Mouse (Mus musculus): ENCODE data around the gene Nap1l1.
"Not testable (repeated sequence)": the region's sequence is repeated elsewhere in the genome, so short reads cannot be mapped to it uniquely, and the experiment has no call there.

Nap1l1 gene

GRCm38 (mm10) chr10:111472686-111473510, at the start of gene Nap1l1:
TSS of gene Nap1l1 (plus strand) at chr10:111473223.
- peak; percentile 88 for DNase-seq (ENCODE audit: low spot score)

DNA sequence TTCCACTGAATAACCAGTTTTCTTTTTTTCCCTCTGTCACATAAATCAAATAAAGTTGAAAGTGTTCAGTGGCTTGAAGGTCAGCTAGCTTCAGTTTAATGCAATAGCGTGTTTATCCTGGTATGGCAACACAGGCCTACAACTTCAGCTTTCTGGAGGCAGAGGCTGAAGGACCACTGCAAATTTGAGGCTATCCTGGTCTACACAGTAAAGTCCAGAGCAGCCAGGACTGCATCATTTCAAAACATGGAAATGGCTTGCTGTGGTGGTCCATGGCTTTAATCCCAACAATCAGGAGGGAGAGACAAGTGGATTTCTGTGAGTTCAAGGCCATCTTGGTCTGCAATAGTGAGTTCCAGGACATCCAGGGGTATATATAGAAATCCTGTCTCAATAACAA, 46.5 kb upstream of the Nap1l1 start:
- no peak for DNase-seq (ENCODE audit: low spot score)

DNA sequence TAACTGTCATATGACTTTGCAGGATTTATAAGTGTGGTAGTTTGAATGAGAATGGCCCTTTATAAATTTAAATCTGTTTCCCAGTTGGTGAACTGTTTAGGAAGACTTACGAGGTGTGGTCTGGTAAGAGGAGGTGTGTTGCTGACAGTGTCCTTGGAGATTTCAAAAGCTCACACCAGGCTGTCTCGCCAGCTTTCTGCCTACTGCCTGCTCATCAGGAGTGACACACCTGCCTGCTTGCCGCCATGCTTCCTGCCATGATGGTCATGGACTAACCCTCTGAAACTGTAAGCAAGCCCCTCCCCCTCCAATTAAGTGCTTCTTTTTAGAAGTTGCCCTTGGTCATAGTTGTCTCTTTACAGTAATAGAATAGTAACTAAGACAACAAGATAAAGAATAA, 39.5 kb upstream of the Nap1l1 start:
- no peak for DNase-seq (ENCODE audit: low spot score)

GRCm38 (mm10) chr10:111441034-111441440, 32.0 kb upstream of the Nap1l1 start:
- no peak for DNase-seq (ENCODE audit: low spot score)

GRCm38 (mm10) chr10:111444199-111444598, 28.8 kb upstream of the Nap1l1 start:
- DNase-seq (ENCODE audit: low spot score), result no peak

DNA sequence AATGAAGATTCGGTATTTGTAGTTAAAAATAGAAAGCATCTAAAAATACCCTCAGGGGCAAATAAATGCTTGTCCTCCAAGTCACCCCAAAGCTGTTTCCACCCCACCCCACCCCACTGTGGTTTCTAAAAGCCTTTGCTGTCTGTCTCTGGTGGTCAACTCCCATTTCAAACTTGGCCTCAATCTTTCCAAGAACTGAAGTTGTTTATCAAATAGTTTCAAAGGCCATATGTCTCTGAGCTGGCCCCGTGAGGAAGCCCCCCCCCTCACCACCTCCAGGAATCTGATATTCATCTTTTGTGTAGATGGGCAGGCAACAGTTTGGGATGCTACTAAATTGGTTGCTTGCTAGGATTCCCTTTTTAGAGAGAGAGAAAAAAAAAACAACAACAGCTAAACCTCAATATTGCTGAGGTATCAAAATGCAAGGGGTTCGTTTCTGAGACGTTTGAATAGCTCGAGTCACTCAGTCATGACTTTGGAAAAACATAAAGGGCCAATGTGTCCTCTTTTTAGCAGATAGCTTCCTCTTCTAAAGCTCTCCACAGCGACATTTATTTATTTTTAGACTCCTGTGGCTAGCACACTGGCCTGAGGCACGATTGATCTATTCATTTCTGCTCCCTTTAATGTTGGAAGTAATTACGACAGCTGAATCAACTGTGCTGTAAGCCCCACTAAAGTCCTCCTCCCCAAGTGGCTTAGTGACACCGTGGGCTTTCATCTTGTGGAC, 26.9 kb upstream of the Nap1l1 start:
- DNase-seq (ENCODE audit: low spot score), result no peak

DNA sequence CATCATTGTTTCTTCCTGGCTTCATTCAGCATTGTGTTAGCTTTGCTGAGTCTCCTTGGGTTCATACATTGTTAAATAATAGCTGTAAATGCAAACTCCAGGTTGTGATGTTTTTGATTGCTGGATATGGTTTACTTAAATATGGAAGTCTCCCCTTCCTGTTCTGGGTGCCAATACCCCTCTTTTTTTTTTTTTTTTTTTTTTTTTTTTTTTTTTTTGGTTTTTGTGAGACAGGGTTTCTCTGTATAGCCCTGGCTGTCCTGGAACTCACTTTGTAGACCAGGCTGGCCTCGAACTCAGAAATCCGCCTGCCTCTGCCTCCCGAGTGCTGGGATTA, 26.4 kb upstream of the Nap1l1 start:
- DNase-seq (ENCODE audit: low spot score), result not testable (repeated sequence)

DNA sequence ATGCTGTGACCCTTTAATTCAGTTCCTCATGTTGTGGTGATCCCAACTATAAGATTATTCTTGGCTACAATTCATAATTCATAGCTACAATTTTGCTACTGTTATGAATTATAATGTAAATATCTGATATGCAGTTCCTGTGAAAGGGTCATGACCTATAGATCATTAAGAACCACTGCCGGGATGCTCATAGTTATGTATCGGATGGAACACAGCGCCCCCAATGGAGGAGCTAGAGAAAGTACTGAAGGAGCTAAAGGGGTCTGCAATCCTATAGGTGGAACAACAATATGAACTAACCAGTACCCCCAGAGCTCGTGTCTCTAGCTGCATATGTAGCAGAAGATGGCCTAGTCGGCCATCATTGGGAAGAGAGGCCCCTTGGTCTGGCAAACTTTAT, 23.4 kb upstream of the Nap1l1 start:
- not testable (repeated sequence) for DNase-seq (ENCODE audit: low spot score)

DNA sequence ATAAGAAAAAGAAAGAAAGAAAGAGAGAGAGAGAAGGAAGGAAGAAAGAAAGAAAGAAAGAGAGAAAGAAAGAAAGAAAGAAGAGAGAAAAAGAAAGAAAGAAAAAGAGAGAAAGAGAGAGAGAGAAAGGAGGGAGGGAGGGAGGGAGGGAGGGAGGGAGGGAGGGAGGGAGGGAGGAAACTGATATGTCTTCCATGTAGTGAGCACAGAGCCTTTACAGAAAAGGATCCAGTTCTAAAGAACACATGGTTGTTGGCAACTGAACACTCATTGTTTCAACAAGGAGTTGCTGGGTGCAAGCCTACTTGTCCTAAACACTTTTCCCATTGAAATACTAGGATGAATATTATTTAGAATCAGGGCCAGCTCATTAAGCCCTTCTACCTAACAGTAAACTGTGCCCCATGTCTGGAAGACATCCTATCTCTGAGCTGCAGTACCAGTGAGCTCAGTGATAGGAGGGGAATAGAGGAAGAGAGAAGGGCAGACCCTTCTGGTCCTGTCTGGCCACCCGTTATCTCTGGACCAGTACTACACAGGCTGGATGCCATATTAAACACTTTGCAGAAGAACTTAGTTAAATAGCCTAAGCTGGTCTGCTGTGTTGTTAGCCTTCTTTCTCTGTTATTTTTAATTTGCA, 21.2 kb upstream of the Nap1l1 start:
- no peak for DNase-seq (ENCODE audit: low spot score)

GRCm38 (mm10) chr10:111452426-111452825, 20.6 kb upstream of the Nap1l1 start:
- no peak for DNase-seq (ENCODE audit: low spot score)

- DNase-seq (ENCODE audit: low spot score), result no peak
These were observed 18.2 kb upstream of the Nap1l1 start for GRCm38 (mm10) chr10:111454698-111455308.

DNA sequence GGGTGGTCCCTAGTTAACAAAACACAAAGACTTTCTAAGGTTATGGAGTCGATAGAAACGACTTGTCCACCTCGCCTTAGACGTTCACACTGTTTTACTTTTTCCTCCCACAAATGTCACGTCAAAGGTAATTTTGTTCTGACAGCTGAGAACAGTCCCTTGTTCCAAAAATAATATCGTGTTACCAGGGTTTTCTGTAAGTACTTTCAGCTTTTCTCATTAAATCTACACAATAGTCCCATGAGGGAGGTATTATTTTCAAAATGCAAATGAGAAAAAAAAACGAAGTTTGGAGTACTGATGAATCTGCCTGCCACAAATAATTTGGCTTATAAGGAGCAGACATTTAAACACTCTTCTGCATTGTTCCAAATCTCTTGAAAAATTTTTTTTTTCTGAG, 14.9 kb upstream of the Nap1l1 start:
- no peak for DNase-seq (ENCODE audit: low spot score)

DNA sequence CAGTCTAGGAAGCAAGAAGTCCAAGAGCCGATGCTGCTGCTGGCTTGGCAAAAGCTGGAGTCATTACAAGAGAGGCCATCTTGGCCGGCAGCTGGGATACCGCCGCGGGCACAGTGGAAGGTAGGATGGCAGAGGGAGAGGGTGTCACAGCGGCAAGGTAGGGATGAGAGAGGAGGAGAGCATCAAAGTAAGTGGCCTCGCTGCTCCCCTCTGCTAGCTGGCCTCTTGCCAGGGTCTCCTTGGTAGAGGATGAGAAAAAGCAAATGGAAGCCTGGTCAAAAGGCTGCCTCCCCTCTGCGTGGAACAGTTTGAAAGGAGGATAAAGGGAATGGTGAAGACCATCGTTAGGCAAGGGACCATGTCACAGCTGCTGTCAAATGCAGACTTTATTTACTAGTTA, 14.0 kb upstream of the Nap1l1 start:
- no peak for DNase-seq (ENCODE audit: low spot score)

GRCm38 (mm10) chr10:111459874-111460273, 13.1 kb upstream of the Nap1l1 start:
- no peak for DNase-seq (ENCODE audit: low spot score)

- no peak for DNase-seq (ENCODE audit: low spot score)
These were observed 12.6 kb upstream of the Nap1l1 start for GRCm38 (mm10) chr10:111460381-111460780.

GRCm38 (mm10) chr10:111464833-111465232, 8.2 kb upstream of the Nap1l1 start:
- DNase-seq (ENCODE audit: low spot score), result no peak

DNA sequence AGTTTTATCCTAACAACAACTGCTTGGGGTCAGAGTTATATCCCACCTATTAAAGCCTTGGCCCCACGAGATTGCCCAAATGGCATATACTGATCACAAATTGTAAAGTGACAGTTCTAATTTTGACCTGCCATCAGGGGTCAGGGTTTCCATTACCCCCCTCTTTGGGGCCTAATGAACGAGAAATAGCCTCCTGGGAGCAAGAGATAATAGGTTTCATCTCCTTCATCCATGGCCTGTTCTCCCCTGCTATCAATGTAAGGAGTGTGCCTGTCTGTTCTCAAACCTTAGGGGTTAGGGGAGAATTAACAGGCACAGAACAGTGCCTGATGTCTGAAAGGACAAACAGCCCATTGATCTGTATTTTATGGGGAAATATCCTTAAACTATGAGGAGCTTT, 7.6 kb upstream of the Nap1l1 start:
- no peak for DNase-seq (ENCODE audit: low spot score)

DNA sequence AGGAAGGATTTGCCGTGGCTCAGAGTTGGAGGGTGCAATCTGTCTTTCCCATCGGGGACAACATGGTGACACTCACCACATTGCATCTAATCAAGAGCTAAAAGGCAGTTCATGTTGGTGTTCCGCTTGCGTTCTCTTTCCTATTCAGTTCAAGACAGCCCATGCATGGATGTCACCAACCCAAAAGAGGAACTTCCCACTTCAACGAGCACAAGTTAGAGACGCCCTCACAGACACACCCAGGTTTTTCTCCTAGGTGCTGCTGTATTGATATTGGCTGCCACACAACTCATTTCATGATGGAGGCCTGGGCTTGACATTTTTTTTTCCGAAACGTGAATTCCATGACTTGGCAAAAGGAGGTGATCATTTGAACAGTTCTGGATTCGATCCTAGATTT, 1.9 kb upstream of the Nap1l1 start:
- no peak for DNase-seq (ENCODE audit: low spot score)

GRCm38 (mm10) chr10:111473511-111474371, 718 bp downstream of the Nap1l1 start:
- no peak for DNase-seq (ENCODE audit: low spot score)

DNA sequence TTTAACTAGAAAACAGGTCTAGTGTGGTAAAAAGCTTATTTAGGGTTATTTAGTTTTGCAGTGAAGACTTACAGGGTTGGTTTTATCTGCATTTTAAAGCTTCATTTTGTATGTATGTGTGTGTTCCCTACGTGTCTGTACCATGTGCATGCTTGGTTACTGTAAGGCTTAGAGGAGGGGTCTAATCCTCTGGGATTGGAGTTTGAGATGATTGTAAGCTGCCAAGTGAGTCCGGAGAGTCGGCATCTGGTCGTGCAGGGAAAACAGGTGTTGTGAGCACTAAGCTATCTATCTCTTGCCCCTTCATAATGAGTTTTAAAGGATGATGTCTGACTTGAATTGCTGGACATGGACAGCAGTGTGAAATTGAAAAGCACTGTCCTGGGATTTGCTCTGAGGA, 3.3 kb downstream of the Nap1l1 start:
- DNase-seq (ENCODE audit: low spot score), result no peak

DNA sequence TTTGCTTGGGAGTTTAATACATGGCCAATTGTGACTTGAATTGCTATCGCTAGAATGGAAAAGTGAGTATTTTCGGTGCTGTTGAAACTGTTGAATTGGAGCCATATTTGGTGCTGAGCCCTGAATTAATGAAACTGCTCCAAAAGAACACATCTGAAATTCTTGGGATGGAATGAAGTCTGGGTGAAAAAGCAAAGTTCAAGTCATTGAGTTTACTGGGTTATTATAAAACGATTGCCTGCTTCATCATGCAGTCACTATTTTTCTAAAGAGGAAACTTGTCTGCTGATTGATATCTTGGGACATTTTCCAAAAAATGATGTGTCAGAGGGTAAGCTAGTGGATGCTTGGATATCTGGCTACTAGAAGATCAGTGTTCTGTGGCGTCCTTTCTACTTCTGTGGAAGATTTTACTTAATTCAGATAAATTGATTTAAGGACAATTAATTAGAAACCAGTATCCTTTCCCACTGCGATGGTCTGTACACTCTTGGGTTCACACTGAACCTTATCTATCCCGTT, 4.0 kb downstream of the Nap1l1 start:
- DNase-seq (ENCODE audit: low spot score), result no peak
